Mouse (Mus musculus): ENCODE measurements at regions not wholly inside any gene's neighbourhood (a gene's known extent, or its start where the extent isn't known, plus 50 kb on each side); places are given as distances from the start of the nearest gene placed in this dataset.
"Not testable (repeated sequence)": the region's sequence is repeated elsewhere in the genome, so short reads cannot be mapped to it uniquely, and the experiment has no call there.

DNA sequence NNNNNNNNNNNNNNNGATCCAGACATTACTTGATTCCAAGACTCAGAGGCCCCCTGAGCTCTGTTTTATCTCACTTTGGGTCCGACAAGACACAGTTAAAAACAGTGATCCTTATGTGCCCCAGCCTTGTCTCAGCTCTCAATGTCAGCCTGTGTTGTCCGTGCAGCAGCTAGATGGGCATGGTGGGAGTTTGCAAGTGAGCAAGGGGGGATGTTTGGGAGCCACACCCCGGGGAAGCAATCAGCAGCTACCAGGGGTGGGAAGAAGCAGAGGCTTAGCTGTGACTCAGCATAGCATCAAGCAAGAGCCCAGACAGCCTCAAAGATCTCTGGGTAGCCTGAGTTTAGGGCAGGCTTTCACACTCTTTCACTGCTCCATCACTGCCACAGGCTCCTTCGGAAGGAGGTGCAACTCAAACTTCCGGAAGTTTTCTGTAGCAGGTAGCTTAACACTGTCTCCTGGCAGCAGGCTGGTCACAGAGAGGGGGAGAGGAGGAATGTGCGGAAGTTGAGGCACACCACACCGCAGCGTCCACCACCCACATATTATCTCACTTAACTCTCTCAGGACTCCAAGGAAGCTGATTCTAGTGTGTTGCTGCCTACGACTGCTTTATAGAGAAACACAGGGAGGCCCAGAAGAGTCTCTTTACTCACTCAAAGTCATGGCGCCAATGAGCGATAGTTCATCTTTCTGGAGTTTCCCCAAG is 80.2 kb upstream of the Defb33 start:
- not testable (repeated sequence) for DNase-seq (ENCODE audit: low spot score)

DNA sequence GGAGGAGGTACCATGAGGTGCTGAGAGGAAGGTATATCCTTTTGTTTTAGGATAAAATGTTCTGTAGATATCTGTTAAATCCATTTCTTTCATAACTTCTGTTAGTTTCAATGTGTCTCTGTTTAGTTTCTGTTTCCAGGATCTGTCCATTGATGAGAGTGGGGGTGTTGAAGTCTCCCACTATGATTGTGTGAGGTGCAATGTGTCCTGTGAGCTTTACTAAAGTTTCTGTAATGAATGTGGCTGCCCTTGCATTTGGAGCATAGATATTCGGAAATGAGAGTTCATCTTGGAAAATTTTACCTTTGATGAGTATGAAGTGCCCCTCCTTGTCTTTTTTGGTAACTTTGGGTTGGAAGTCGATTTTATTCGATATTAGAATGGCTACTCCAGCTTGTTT is 79.0 kb upstream of the Defb33 start:
- DNase-seq (ENCODE audit: low spot score) = peak; percentile 16

DNA sequence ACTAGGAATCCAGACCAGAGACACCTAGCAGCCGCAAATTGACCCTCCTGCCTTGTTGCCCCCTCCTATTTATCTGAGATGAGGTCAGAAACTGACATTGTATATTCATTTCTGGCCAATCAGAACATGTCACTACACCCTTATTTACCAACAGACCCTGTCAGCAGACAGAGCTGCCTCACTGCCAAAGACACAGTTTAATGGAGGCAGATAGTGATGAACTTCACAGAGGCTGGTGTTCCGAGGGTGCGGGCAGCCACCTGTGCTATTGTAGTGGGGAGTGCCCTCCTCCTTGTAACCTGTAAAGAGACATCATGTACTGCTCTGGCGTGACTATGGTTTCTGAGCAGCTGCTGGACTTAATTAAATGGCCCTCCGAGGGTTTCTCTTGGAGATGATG is 70.0 kb upstream of the Defb33 start:
- DNase-seq (ENCODE audit: low spot score) = peak; percentile 38

DNA sequence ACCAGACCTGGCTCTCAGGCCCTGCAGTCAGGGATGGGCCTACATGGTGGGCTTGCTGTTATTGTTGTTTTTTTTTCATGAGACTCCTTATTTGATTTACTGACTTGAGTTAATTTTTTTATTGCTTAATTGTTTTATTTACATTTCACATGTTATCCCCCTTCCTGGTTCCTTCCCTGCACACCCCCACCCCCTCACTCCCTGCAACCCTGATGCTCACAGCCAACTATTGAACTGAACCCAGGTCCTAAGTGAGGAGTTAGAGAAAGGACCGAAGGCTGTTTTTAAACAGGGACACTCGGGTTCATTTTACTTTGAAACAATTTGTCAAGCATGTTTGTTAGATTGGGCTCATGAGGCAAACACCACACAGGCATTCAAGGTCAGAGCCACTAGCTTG is 69.2 kb upstream of the Defb33 start:
- DNase-seq (ENCODE audit: low spot score) = not testable (repeated sequence)

DNA sequence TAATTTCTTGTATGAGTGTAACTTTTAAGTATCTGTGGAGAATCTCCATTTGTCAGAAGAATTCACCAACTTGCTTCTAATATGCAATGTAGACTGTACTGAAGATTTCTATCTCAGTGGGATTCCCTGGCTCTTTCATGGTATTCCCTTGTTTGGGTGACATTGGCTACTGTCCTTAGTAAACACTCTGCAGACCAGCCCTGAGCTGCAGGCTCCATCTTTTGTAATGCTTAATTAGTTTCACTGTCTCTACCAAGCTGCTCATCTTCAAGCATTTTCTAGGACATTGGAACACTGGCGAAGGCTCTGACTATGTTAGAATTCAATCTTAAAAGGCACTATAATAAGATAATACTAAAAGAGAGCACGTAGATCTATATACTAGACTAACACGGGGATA is 53.0 kb upstream of the Defb33 start:
- DNase-seq (ENCODE audit: low spot score) = not testable (repeated sequence)
